Mouse (Mus musculus) 416B (cell line): ENCODE data around the gene 1700001L19Rik.

Source experiments
- DNase-seq: peaks from one replicate; pipeline ENCODE4 v3.0.0; 2011; ENCODE audit warnings: low read depth

The 1700001L19Rik gene

GRCm38 (mm10) chr13:68607652-68608405 lies 10.6 kb downstream of the 1700001L19Rik start:
- no peak for DNase-seq

- no peak for DNase-seq
Observed at GRCm38 (mm10) chr13:68622792-68623191, 25.6 kb downstream of the 1700001L19Rik start.

- DNase-seq: no peak
Observed at GRCm38 (mm10) chr13:68627041-68627440, 29.8 kb downstream of the 1700001L19Rik start.

DNA sequence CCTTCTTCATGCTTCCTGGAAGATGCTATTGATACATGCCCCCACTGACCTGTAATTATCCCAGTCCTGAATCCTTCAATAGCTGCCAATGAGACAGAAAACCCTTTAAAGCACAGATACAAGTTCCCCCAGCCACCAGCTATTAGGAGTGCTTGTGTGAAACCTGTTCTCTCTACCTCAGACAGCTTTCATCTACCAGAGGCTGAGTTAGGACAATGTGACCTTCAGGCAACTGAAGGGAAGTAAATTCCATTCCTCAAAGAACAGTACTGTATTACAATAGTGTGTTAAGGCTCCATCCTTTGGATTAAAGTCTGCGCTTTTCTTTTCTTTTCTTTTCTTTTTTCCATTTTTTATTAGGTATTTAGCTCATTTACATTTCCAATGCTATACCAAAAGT lies 45.6 kb downstream of the 1700001L19Rik start:
- no peak for DNase-seq
